ENCODE assay signal across 23 mouse cellular contexts in genomic region chr10:70174494-70175190, GRCm38 (mm10). TPM values are rescaled to one million over a fixed set of nuclear protein-coding genes. Genes with fewer than 3 reads are reported as not detected.
"Had no signal": no experiment of that assay in that cellular context is flagged by ENCODE, and none has a peak within 500 bp of the region (broad histone marks: within the 10 kb centered on the region; RNA-seq: fewer than 3 reads in every experiment).

No protein-coding gene starts in this region.

- H3K9me3 ChIP-seq: limb, embryonic 12.5 days; limb, embryonic 15.5 days; lung, embryonic 15.5 days; stomach, embryonic 15.5 days had no signal

- H3K4me2 ChIP-seq: limb, embryonic 12.5 days; limb, embryonic 15.5 days; liver, embryonic 11.5 days; lung, embryonic 15.5 days; midbrain, embryonic 11.5 days; stomach, embryonic 15.5 days had no signal

- H3K9ac ChIP-seq: limb, embryonic 12.5 days; limb, embryonic 15.5 days; liver, embryonic 14.5 days; liver, postnatal 0 days; lung, embryonic 15.5 days; stomach, embryonic 15.5 days had no signal

- H3K4me3 ChIP-seq: limb, embryonic 12.5 days; limb, embryonic 15.5 days; lung, embryonic 15.5 days; stomach, embryonic 15.5 days had no signal

- H3K27me3 ChIP-seq: limb, embryonic 12.5 days; limb, embryonic 15.5 days; lung, embryonic 15.5 days; stomach, embryonic 15.5 days had no signal

- DNase-seq: kidney, adult 18-20 months; left cerebral cortex, postnatal 4 days; liver, postnatal 0 days; lung, postnatal 14 days; lung, postnatal 4 days; midbrain, embryonic 14.5 days; retina, postnatal 1 day; right cerebral cortex, postnatal 25 days; spleen, adult 18-20 months; thymus, postnatal 25 days had no signal

- ATAC-seq: inflammation-experienced regulatory T-cells, adult 6 months; liver, postnatal 0 days had no signal

- H3K27ac ChIP-seq: limb, embryonic 12.5 days; limb, embryonic 15.5 days; liver, embryonic 14.5 days; lung, embryonic 15.5 days; stomach, embryonic 15.5 days had no signal

- H3K4me1 ChIP-seq: limb, embryonic 15.5 days; stomach, embryonic 15.5 days had no signal

RNA-seq across cellular contexts. Expression of gene Mrln, which starts 29.8 kb away (rescaled TPM):
- total RNA-seq: layer of hippocampus, adult 18-20 months; left cerebral cortex, adult 8-10 months; left cerebral cortex, postnatal 14 days; megakaryocyte progenitor cell, adult 5-6 weeks; megakaryocyte-erythroid progenitor cell, adult 5-6 weeks had no signal
- polyA plus RNA-seq: inflammation-experienced regulatory T-cells, adult 6 months; lung, embryonic 15.5 days; midbrain, embryonic 11.5 days; midbrain, embryonic 14.5 days had no signal
